Mouse (Mus musculus): ENCODE data around the gene Cirbp.

- TF ChIP-seq CTCF (IDR thresholded peaks at IDR 0.05; ENCODE audit: extremely low read depth, insufficient read depth, low read length), result no peak
- 0 out of 2 replicates have a peak, but pooled peaks have one; percentile 2 for TF ChIP-seq POLR2A (IDR thresholded peaks at IDR 0.05; ENCODE audit: extremely low read depth, insufficient read depth, low read length)
These were observed 19.9 kb upstream of the Cirbp start for GRCm38 (mm10) chr10:80145896-80146295.
